Mouse (Mus musculus) erythroblast, embryonic 14.5 days (primary cell): Measurements from ENCODE around the gene Dgkh.

ENCODE experiments used
- GATA1 ChIP-seq: IDR thresholded peaks from 2 replicates; pipeline ENCODE4 v1.6.1; 2012; ENCODE audit warnings: low read length, inconsistent platforms, mixed read lengths
- TAL1 ChIP-seq: IDR thresholded peaks from 3 replicates; pipeline ENCODE4 v1.6.1; 2012; ENCODE audit warnings: low read length, inconsistent platforms, mixed read lengths

DNA sequence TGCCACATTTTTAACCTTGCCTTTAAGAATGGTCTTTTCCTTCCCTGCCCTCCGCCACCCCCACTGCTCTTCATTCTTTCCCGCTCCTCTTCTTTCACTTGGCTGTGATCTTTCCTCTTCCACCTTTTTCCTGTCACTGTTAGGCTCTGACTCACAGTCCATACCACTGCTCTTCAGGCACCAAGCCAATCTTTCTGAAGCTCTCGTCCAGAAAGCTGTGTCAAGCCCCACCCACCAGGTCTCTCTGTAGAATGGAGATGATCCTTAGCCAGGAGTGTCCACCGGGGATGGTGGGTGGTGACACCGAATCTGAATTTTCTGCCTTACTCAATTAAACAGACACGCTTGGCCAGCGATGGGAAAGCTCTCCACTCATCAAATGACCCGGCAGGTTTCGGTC, 58.0 kb downstream of the Dgkh start:
- no peak for TF ChIP-seq TAL1
- no peak for TF ChIP-seq GATA1
